Mouse (Mus musculus): Measurements from ENCODE around the gene Cdh22.

DNA sequence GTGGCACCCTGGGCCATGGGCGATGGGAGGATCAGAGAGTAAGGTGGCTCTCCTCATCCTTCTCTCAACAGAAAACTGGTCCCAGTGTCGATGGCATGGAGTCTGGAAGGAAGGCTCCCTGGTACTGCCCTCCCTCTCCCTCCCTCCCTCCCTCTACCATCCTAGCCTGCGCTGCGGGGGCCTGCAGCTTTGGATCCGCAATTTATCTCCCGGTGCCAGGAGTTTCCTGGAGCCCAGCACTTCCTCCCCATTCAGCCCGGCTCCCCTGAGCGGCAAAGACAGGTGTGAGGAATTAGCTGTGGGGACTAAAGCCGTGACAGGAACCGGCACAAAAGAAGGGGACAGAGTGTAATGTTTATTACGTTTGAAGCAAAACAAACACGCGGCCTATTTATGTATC is 7.9 kb upstream of the Cdh22 start:
- TF ChIP-seq CTCF (IDR thresholded peaks at IDR 0.05; ENCODE audit: borderline replicate concordance, insufficient read depth, low read length) (no peak), POLR2A (IDR thresholded peaks at IDR 0.05; ENCODE audit: low read depth, low read length) (no peak)
